Mouse (Mus musculus): Measurements from ENCODE around the gene Eefsec. TPM values are rescaled to one million over a fixed set of nuclear protein-coding genes. Genes with fewer than 3 reads are reported as not detected.

The Eefsec gene
- total RNA-seq, 2 experiments from 2014 or later, result 6.4 to 7.5 TPM

- DNase-seq, result no peak
- intact Hi-C loops (cut with DNase I; ENCODE audit: low total_unique reads), result loop anchor here (10.0 kb wide), 1 partner anchor 324 kb away; no protein-coding TSS in a partner anchor
Observed at GRCm38 (mm10) chr6:88439056-88439455, 7.3 kb downstream of the Eefsec start.

GRCm38 (mm10) chr6:88435609-88436008 is 10.7 kb downstream of the Eefsec start:
- DNase-seq, result no peak
- intact Hi-C loops (cut with DNase I; ENCODE audit: low total_unique reads), result loop anchor here (10.0 kb wide), 1 partner anchor 321 kb away; no protein-coding TSS in a partner anchor

- intact Hi-C loops (cut with DNase I; ENCODE audit: low total_unique reads), result loop anchor here (10.0 kb wide), 1 partner anchor 316 kb away; no protein-coding TSS in a partner anchor
- DNase-seq, result peak; percentile 25
Observed at GRCm38 (mm10) chr6:88431202-88431601, 15.1 kb downstream of the Eefsec start.

- intact Hi-C loops (cut with DNase I; ENCODE audit: low total_unique reads), result loop anchor here (10.0 kb wide), 1 partner anchor 221 kb away; the partner anchor contains the start of gene Gata2
- no peak for DNase-seq
Observed at GRCm38 (mm10) chr6:88416130-88416758, 30.1 kb downstream of the Eefsec start.

GRCm38 (mm10) chr6:88412604-88413003 is 33.7 kb downstream of the Eefsec start:
- intact Hi-C loops (cut with DNase I; ENCODE audit: low total_unique reads), result loop anchor here (10.0 kb wide), 1 partner anchor 218 kb away; the partner anchor contains the start of gene Gata2
- no peak for DNase-seq

- intact Hi-C loops (cut with DNase I; ENCODE audit: low total_unique reads), result no loop called here
- DNase-seq, result no peak
Observed at GRCm38 (mm10) chr6:88409492-88409891, 36.8 kb downstream of the Eefsec start.

GRCm38 (mm10) chr6:88400451-88400850 is 45.9 kb downstream of the Eefsec start:
- intact Hi-C loops (cut with DNase I; ENCODE audit: low total_unique reads), result no loop called here
- DNase-seq, result no peak

- no peak for DNase-seq
Observed at GRCm38 (mm10) chr6:88397985-88398384, 48.4 kb downstream of the Eefsec start.

GRCm38 (mm10) chr6:88388946-88389345 is 57.4 kb downstream of the Eefsec start:
- intact Hi-C loops (cut with DNase I; ENCODE audit: low total_unique reads), result no loop called here
- peak; percentile 68 for DNase-seq

More at GRCm38 (mm10) chr6:88397985-88398384, 48.4 kb downstream of the Eefsec start:
- intact Hi-C loops (cut with DNase I; ENCODE audit: low total_unique reads), result no loop called here

- DNase-seq, result no peak
- intact Hi-C loops (cut with DNase I; ENCODE audit: low total_unique reads), result no loop called here
Observed at GRCm38 (mm10) chr6:88387836-88388724, 58.3 kb downstream of the Eefsec start.

GRCm38 (mm10) chr6:88384420-88385053 is 61.8 kb downstream of the Eefsec start:
- no peak for DNase-seq

GRCm38 (mm10) chr6:88383734-88384133 is 62.6 kb downstream of the Eefsec start:
- intact Hi-C loops (cut with DNase I; ENCODE audit: low total_unique reads), result no loop called here
- no peak for DNase-seq

More at GRCm38 (mm10) chr6:88384420-88385053, 61.8 kb downstream of the Eefsec start:
- intact Hi-C loops (cut with DNase I; ENCODE audit: low total_unique reads), result no loop called here

GRCm38 (mm10) chr6:88379756-88380155 is 66.6 kb downstream of the Eefsec start:
- intact Hi-C loops (cut with DNase I; ENCODE audit: low total_unique reads), result no loop called here
- no peak for DNase-seq

GRCm38 (mm10) chr6:88378829-88379228 is 67.5 kb downstream of the Eefsec start:
- DNase-seq, result no peak
- intact Hi-C loops (cut with DNase I; ENCODE audit: low total_unique reads), result no loop called here

GRCm38 (mm10) chr6:88374247-88374646 is 72.1 kb downstream of the Eefsec start:
- intact Hi-C loops (cut with DNase I; ENCODE audit: low total_unique reads), result no loop called here
- DNase-seq, result no peak

GRCm38 (mm10) chr6:88369851-88370635 is 76.3 kb downstream of the Eefsec start:
- intact Hi-C loops (cut with DNase I; ENCODE audit: low total_unique reads), result no loop called here
- DNase-seq, result peak; percentile 51

GRCm38 (mm10) chr6:88363475-88364012 is 82.8 kb downstream of the Eefsec start:
- intact Hi-C loops (cut with DNase I; ENCODE audit: low total_unique reads), result no loop called here
- no peak for DNase-seq

GRCm38 (mm10) chr6:88361096-88361495 is 85.2 kb downstream of the Eefsec start:
- DNase-seq, result no peak
- intact Hi-C loops (cut with DNase I; ENCODE audit: low total_unique reads), result no loop called here

GRCm38 (mm10) chr6:88358210-88358609 is 88.1 kb downstream of the Eefsec start:
- intact Hi-C loops (cut with DNase I; ENCODE audit: low total_unique reads), result no loop called here
- no peak for DNase-seq

Data from gastrocnemius, postnatal 14 days (tissue).